Mouse (Mus musculus) MEL (cell line): Measurements from ENCODE around the gene Zdhhc11. TPM values are rescaled to one million over a fixed set of nuclear protein-coding genes. Genes with fewer than 3 reads are reported as not detected.
A peak's percentile ranks its signal among the peaks of the same experiment; 100 is the strongest.
"Not testable (repeated sequence)": the region's sequence is repeated elsewhere in the genome, so short reads cannot be mapped to it uniquely, and the experiment has no call there.

Experiments used
- DNase-seq: peaks from one replicate; pipeline ENCODE4 v3.0.0; 2011; ENCODE audit warnings: low read depth, low spot score
- H3K27ac ChIP-seq: 2 replicates; pipeline ENCODE4 v1.5.1; 2012; ENCODE audit warnings: low read depth, mild to moderate bottlenecking, control low read depth, low read length, moderate library complexity; ENCODE audit not compliant: control insufficient read depth
- H3K27me3 ChIP-seq, 2 experiments: fragments of 150-350 bp in 1 of 2; sonication (generic) in 1 of 2; 2 replicates each; pipeline ENCODE4 v1.6.1; 2012; ENCODE audit warnings: low read length in 2 of 2, mild to moderate bottlenecking in 2 of 2, improper control_type of control experiment in 1 of 2, moderate library complexity in 1 of 2; ENCODE audit not compliant: insufficient read depth in 2 of 2, control insufficient read depth in 1 of 2
- H3K36me3 ChIP-seq, 2 experiments: 2 replicates each; pipeline ENCODE4 v1.6.1; 2012 to 2014; ENCODE audit warnings: low read length in 2 of 2, improper control_type of control experiment in 1 of 2, inconsistent platforms in 1 of 2, mild to moderate bottlenecking in 1 of 2; ENCODE audit not compliant: insufficient read depth in 2 of 2, control insufficient read depth in 1 of 2
- H3K4me1 ChIP-seq, 2 experiments: fragments of 150-350 bp in 1 of 2; sonication (generic) in 1 of 2; 2 replicates each; pipeline ENCODE4 v1.6.1; 2012; ENCODE audit warnings: low read length in 2 of 2, improper control_type of control experiment in 1 of 2, mild to moderate bottlenecking in 1 of 2; ENCODE audit not compliant: insufficient read depth in 2 of 2, control insufficient read depth in 1 of 2
- H3K4me3 ChIP-seq, 2 experiments: fragments of 150-350 bp in 1 of 2; sonication (generic) in 1 of 2; 2 replicates each; pipeline ENCODE4 v1.5.1; 2012; ENCODE audit warnings: low read depth in 2 of 2, low read length in 2 of 2, mild to moderate bottlenecking in 2 of 2, moderate library complexity in 2 of 2, control low read depth in 1 of 2, improper control_type of control experiment in 1 of 2; ENCODE audit not compliant: control insufficient read depth in 1 of 2, insufficient read depth in 1 of 2
- H3K79me2 ChIP-seq: 2 replicates; pipeline ENCODE4 v1.6.1; 2012; ENCODE audit warnings: mild to moderate bottlenecking, low read length, moderate library complexity; ENCODE audit not compliant: control insufficient read depth, poor library complexity, insufficient read depth
- H3K9ac ChIP-seq: 2 replicates; pipeline ENCODE4 v1.6.1; 2012; ENCODE audit warnings: low read depth, mild to moderate bottlenecking, control low read depth, low read length, moderate library complexity; ENCODE audit not compliant: control insufficient read depth, poor library complexity, severe bottlenecking
- H3K9me3 ChIP-seq: fragments of 150-350 bp; sonication (generic); replicated peaks from 2 replicates; pipeline ENCODE4 v1.6.1; 2012; ENCODE audit warnings: mild to moderate bottlenecking, low read length, improper control_type of control experiment, moderate library complexity; ENCODE audit not compliant: insufficient read depth
- BHLHE40 ChIP-seq: IDR thresholded peaks from 2 replicates; pipeline ENCODE4 v1.6.1; 2012; ENCODE audit warnings: low read depth, mild to moderate bottlenecking, inconsistent platforms, low read length, improper control_type of control experiment, borderline replicate concordance
- CHD2 ChIP-seq: IDR thresholded peaks from 2 replicates; pipeline ENCODE4 v1.6.1; 2011; ENCODE audit warnings: low read length, improper control_type of control experiment
- CTCF ChIP-seq, 3 experiments: IDR thresholded peaks in 2 of 3; conservative IDR thresholded peaks in 1 of 3; 2 replicates each; pipeline ENCODE4 v1.5.1; 2011 to 2012; ENCODE audit warnings: low read length in 3 of 3, low read depth in 2 of 3, mild to moderate bottlenecking in 2 of 3, improper control_type of control experiment in 1 of 3, inconsistent platforms in 1 of 3, mixed read lengths in 1 of 3, moderate library complexity in 1 of 3; ENCODE audit not compliant: control insufficient read depth in 1 of 3, insufficient read depth in 1 of 3, poor library complexity in 1 of 3, severe bottlenecking in 1 of 3
- E2F4 ChIP-seq: IDR thresholded peaks from 2 replicates; pipeline ENCODE4 v1.6.1; 2011; ENCODE audit warnings: low read depth, low read length, improper control_type of control experiment, borderline replicate concordance
- ELF1 ChIP-seq: IDR thresholded peaks from 2 replicates; pipeline ENCODE4 v1.6.1; 2014; ENCODE audit warnings: low read depth, mild to moderate bottlenecking, inconsistent platforms, low read length, improper control_type of control experiment, moderate library complexity
- GABPA ChIP-seq: IDR thresholded peaks from 2 replicates; pipeline ENCODE4 v1.6.1; 2012; ENCODE audit warnings: low read depth, mild to moderate bottlenecking, inconsistent platforms, low read length, improper control_type of control experiment, moderate library complexity
- KAT2A ChIP-seq: conservative IDR thresholded peaks from 2 replicates; pipeline ENCODE4 v1.6.1; 2012; ENCODE audit warnings: low read depth, low read length, improper control_type of control experiment, inconsistent platforms
- MAX ChIP-seq: IDR thresholded peaks from 2 replicates; pipeline ENCODE4 v1.6.1; 2011; ENCODE audit warnings: low read length, improper control_type of control experiment
- MAZ ChIP-seq: IDR thresholded peaks from 2 replicates; pipeline ENCODE4 v1.6.1; 2012; ENCODE audit warnings: low read depth, mild to moderate bottlenecking, inconsistent platforms, low read length, improper control_type of control experiment
- MXI1 ChIP-seq: IDR thresholded peaks from 2 replicates; pipeline ENCODE4 v1.6.1; 2011; ENCODE audit warnings: mild to moderate bottlenecking, low read depth, low read length, improper control_type of control experiment
- MYB ChIP-seq: IDR thresholded peaks from 2 replicates; pipeline ENCODE4 v1.6.1; 2011; ENCODE audit warnings: mild to moderate bottlenecking, low read depth, low read length, improper control_type of control experiment
- NELFE ChIP-seq: IDR thresholded peaks from 2 replicates; pipeline ENCODE4 v1.6.1; 2011; ENCODE audit warnings: low read depth, low read length, improper control_type of control experiment
- NRF1 ChIP-seq: IDR thresholded peaks from 2 replicates; pipeline ENCODE4 v1.6.1; 2014; ENCODE audit warnings: low read depth, mild to moderate bottlenecking, inconsistent platforms, low read length, improper control_type of control experiment, moderate library complexity; ENCODE audit not compliant: poor library complexity, insufficient read depth, severe bottlenecking
- POLR2AphosphoS5 ChIP-seq: IDR thresholded peaks from 2 replicates; pipeline ENCODE4 v1.6.1; 2012; ENCODE audit warnings: low read depth, borderline replicate concordance, mild to moderate bottlenecking, inconsistent platforms, low read length, moderate library complexity, mixed read lengths
- SIN3A ChIP-seq: IDR thresholded peaks from 2 replicates; pipeline ENCODE4 v1.6.1; 2012; ENCODE audit warnings: low read length, improper control_type of control experiment, inconsistent platforms
- SMC3 ChIP-seq: IDR thresholded peaks from 2 replicates; pipeline ENCODE4 v1.6.1; 2011; ENCODE audit warnings: low read depth, low read length, improper control_type of control experiment
- TBP ChIP-seq: IDR thresholded peaks from 2 replicates; pipeline ENCODE4 v1.8.0; 2011; ENCODE audit warnings: low read depth, low read length, improper control_type of control experiment
- UBTF ChIP-seq: IDR thresholded peaks from 2 replicates; pipeline ENCODE4 v1.6.1; 2012; ENCODE audit warnings: low read depth, mild to moderate bottlenecking, inconsistent platforms, low read length, improper control_type of control experiment, moderate library complexity, borderline replicate concordance; ENCODE audit not compliant: insufficient read depth
- USF2 ChIP-seq, 2 experiments: IDR thresholded peaks; 2 replicates each; pipeline ENCODE4 v1.6.1; 2011 to 2012; ENCODE audit warnings: improper control_type of control experiment in 2 of 2, low read length in 2 of 2, borderline replicate concordance in 1 of 2, inconsistent platforms in 1 of 2, low read depth in 1 of 2, mild to moderate bottlenecking in 1 of 2; ENCODE audit not compliant: insufficient read depth in 1 of 2
- ZC3H11A ChIP-seq: IDR thresholded peaks from 2 replicates; pipeline ENCODE4 v1.6.1; 2012; ENCODE audit warnings: low read depth, mild to moderate bottlenecking, inconsistent platforms, low read length, improper control_type of control experiment
- ZKSCAN1 ChIP-seq: IDR thresholded peaks from 2 replicates; pipeline ENCODE4 v1.6.1; 2012; ENCODE audit warnings: low read depth, mild to moderate bottlenecking, inconsistent platforms, low read length, improper control_type of control experiment, moderate library complexity
- ZMIZ1 ChIP-seq: IDR thresholded peaks from 2 replicates; pipeline ENCODE4 v1.6.1; 2012; ENCODE audit warnings: low read depth, mild to moderate bottlenecking, inconsistent platforms, low read length, improper control_type of control experiment, moderate library complexity
- polyA plus RNA-seq, 2 experiments: library from polyadenylated mRNA; stranded (reverse) in 1 of 2; unstranded in 1 of 2; fragments of >175 nt in 1 of 2; fragments of >200 nt in 1 of 2; gene quantifications; 2 replicates each; pipeline versions ENCODE4 v1.2.1 to v1.2.4; 2012; ENCODE audit warnings: low replicate concordance in 2 of 2, low read depth in 1 of 2; ENCODE audit not compliant: insufficient read length in 2 of 2, insufficient read depth in 1 of 2, missing spikeins in 1 of 2
- total RNA-seq: library from RNA; depleted of rRNA; stranded (reverse); fragments of 300-350 nt; gene quantifications from 2 replicates; pipeline ENCODE4 v1.2.3, GENCODE M21; 2012

Gene Zdhhc11
- total and polyA plus RNA-seq, 3 experiments: not detected

DNA sequence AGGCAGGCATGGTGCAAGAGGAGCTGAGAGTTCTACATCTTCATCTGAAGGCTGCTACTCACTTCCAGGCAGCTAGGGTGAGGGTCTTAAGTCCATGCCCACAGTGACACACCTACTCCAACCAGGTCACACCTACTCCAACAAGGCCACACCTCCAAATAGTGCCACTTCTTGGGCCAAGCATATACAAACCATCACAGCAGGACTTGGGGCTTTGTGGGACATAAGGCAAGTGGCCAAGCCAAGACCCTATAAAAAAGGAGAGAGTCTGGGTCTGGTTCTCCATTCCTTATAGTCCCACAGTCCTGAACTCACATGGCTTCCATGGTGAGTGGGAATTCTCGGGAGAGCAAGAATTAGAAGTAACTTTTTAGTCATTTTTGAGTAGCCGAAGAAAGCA lies 44.6 kb downstream of the Zdhhc11 start:
- not testable (repeated sequence) for H3K9ac ChIP-seq, H3K27me3 ChIP-seq, H3K4me1 ChIP-seq, H3K4me3 ChIP-seq, H3K27ac ChIP-seq, H3K9me3 ChIP-seq, H3K79me2 ChIP-seq, H3K36me3 ChIP-seq, DNase-seq

DNA sequence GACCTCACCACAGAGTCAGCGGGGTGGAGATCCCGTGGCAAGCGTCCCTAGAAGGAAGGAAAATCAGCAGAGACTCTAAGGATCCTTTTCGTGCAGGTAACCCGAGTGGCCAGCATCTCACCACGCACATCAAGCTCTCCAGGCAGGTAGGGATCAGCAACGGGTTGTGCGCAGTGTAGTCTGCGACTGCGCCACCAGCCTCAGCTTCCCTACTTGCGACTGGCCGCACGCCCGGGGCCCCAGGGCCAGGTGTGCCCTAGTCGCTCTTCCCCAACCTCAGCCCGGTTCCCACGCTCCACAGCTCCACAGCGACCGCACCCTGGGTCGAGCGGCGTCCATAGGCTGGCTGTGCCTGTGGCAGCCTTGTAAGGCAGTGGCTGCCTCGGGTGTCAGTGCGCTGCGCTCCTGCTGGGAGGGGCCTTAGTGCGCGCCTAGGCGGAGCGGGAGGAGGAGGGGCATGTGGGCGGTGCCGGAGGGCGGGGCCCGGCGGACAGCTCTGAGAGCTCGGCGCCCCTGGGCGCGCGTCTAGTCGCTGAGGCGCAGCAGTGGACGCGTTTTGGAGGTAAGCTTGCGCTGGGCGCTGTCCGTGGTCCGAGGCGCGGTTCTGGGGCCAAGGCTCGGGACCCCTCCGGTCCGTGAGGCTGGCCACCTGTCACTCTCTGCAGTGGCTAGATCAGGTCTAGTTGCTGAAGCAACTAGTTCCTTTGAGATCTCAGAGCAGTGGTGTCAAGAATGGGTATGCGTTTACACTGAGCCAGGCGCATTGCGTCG lies 45.5 kb downstream of the Zdhhc11 start, which contains the start of gene Tppp:
Gene Tppp, plus strand, starts transcription at position 460 of the 771 bp plus-strand sequence.
- H3K27ac ChIP-seq: no peak within 1 kb of the TSS
- no peaks in the 10 kb centered on the region for H3K36me3 ChIP-seq
- H3K79me2 ChIP-seq: no peaks in the 10 kb centered on the region
- DNase-seq: peak; percentile 92
- no peak for TF ChIP-seq NELFE
- TF ChIP-seq USF2 (IDR thresholded peaks at IDR 0.05; ENCODE audit: borderline replicate concordance in 1 of 2, insufficient read depth in 1 of 2, low read depth in 1 of 2, low read length in 2 of 2): no peak
- TF ChIP-seq ELF1: no peak
- TF ChIP-seq SMC3: no peak
- no peak for TF ChIP-seq MYB
- TF ChIP-seq MAZ: peak; percentile 78; the same call in 1 of the 2 replicates
- TF ChIP-seq ZMIZ1: no peak
- TF ChIP-seq MAX: no peak
- no peak for TF ChIP-seq GABPA
- TF ChIP-seq CTCF (IDR thresholded peaks at IDR 0.05 in 2 of 3, conservative IDR thresholded peaks at IDR 0.05 in 1 of 3; ENCODE audit: control insufficient read depth in 1 of 3, insufficient read depth in 1 of 3, low read depth in 2 of 3, low read length in 3 of 3, poor library complexity in 1 of 3, severe bottlenecking in 1 of 3): no peak
- 0 out of 2 replicates have a peak, but pooled peaks have one; percentile 22 for TF ChIP-seq MXI1
- TF ChIP-seq CHD2: no peak
- no peak for TF ChIP-seq POLR2AphosphoS5
- TF ChIP-seq KAT2A: no peak
- TF ChIP-seq ZC3H11A: no peak
- no peak for TF ChIP-seq BHLHE40
- TF ChIP-seq UBTF: no peak
- no peak for TF ChIP-seq ZKSCAN1
- 0 out of 2 replicates have a peak, but pooled peaks have one; percentile 27 for TF ChIP-seq SIN3A
- peak; percentile 34; the same call in 1 of the 2 replicates for TF ChIP-seq NRF1
- TF ChIP-seq TBP: no peak
- no peak for TF ChIP-seq E2F4
- TF ChIP-seq, all 39 proteins: peak for 4
- Histone ChIP-seq H3K27me3 (peaks cover 0 to 1% of the 10 kb centered on the region in 2 experiments; a peak in 2 of 4 replicates), H3K4me3 (peak within 1 kb of the TSS; percentile 21 to 63), H3K9ac (peak within 1 kb of the TSS; percentile 55; the same call in 1 of the 2 replicates), H3K9me3 (no peaks in the 10 kb centered on the region), H3K4me1 (0 out of 4 replicates have a peak, but pooled peaks cover 0 to 3% of the 10 kb centered on the region in 2 experiments)
